Mouse (Mus musculus) lung, adult 2 months (tissue): ENCODE data around the gene Mpv17.

Experiments
- CTCF ChIP-seq: fragments of 200-500 bp; IDR thresholded peaks from 2 replicates; pipeline ENCODE4 v1.5.1; 2011; ENCODE audit warnings: mild to moderate bottlenecking, low read length, control low read depth; ENCODE audit not compliant: insufficient read depth
- POLR2A ChIP-seq: fragments of 200-500 bp; IDR thresholded peaks from 2 replicates; pipeline ENCODE4 v1.6.1; 2011; ENCODE audit warnings: low read depth, mild to moderate bottlenecking, control low read depth, low read length, borderline replicate concordance; ENCODE audit errors: extremely low read depth

GRCm38 (mm10) chr5:31094799-31095691 lies 59.0 kb downstream of the Mpv17 start:
- TF ChIP-seq CTCF: no peak
- TF ChIP-seq POLR2A: no peak
